Mouse (Mus musculus): ENCODE measurements around the gene Fam71e2. TPM values are rescaled to one million over a fixed set of nuclear protein-coding genes. Genes with fewer than 3 reads are reported as not detected.

The Fam71e2 gene
- not detected for total RNA-seq (2023)

GRCm38 (mm10) chr7:4771202-4771601 is at the start of gene Fam71e2:
Gene Fam71e2, minus strand, starts transcription at chr7:4771302.

DNA sequence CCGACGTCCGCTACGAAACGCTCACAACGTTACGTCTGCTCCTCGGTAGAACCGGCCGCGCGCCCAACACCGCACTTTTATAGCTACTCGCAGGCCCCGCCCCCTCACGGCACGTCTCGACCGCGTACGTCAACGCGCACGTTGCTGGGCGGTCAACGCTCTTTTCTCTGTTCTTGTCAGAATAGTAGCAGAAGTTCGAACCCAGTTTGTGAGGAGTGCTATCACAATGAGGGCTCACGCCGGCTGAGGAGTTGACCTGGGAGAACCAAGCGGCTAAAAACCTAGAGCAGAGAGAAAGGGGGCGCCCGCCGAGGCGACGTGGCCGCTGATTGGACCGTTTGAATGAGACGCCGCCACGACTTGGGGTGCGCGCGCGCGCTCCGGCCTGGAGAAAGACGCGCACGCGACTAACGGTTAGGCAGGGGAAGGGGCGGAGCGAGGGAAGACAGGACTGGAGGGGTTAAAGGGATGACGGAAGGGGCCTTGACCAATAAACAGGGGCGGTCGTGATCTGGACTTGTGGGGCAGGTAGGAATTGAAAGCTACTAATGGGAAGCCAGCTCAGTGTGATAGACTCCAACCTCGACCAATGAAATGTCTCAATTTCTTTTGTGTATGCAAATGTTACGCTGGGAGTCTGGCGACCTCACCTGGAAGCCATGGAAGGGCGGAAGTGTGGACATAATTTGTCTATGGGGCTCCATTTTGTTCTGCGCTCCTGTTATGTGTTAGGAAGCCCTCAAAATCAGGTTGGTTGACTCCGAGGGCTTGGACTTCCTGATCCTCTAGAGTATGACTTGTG is 41.4 kb upstream of the Fam71e2 start, which contains the start of gene Ube2s:
Gene Ube2s (minus strand): TSS at position 288 of the 802 bp plus-strand sequence.

GRCm38 (mm10) chr7:4792278-4793212 is 21.4 kb upstream of the Fam71e2 start, which contains the start of gene Rpl28:
Gene Rpl28, plus strand, starts transcription at chr7:4792874.

DNA sequence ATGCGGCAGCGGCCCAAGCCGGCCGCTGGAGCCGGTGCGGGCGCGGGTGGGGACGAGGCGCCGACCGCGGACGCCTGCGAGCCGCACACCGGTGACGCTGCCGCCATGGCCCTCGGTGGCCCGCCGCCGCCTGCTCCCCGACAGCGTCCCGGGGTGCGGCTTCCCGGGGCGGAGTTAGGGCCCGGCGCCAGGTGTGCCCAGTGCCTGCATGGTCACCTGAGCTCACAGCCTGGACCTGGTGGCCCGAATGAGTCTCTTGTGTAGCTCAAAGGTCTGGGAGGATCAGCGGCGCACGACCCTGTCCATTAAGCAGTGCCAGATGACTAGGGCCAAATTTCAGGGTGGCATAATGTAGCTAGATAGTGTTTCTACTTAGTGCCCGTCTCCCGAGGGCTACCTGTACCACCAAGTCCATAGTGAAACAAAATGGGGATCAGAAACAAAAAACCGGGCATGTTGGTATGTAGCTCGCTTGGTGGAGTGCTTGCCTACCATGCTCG is 18.4 kb upstream of the Fam71e2 start, which contains the start of gene Tmem238:
Gene Tmem238 (minus strand): TSS at position 221 of the 500 bp plus-strand sequence.

DNA sequence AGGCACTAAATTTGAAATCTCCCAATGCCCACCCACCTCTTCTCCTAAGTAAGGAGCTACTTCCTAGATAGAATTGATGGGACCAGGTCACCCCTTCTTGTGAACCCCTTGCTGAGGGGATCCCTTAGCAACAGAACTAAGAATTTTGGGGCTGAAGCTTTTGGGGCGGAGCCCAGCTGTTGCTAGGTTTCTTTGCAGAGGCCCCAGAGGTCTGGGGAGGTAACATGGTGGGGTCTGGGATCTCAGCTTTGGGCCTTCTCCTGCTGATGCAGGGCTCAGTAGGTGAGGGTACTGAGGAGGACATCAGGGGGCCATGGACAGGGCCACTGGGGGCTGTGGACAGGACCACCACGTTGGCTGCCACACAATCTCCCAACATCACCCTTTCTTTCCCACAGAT is 11.7 kb upstream of the Fam71e2 start, which contains the start of the genes Il11 and Tmem190:
Gene Il11 (minus strand): TSS at position 101 of the 400 bp plus-strand sequence.
Gene Tmem190 (plus strand): TSS at position 179 of the 400 bp plus-strand sequence.

DNA sequence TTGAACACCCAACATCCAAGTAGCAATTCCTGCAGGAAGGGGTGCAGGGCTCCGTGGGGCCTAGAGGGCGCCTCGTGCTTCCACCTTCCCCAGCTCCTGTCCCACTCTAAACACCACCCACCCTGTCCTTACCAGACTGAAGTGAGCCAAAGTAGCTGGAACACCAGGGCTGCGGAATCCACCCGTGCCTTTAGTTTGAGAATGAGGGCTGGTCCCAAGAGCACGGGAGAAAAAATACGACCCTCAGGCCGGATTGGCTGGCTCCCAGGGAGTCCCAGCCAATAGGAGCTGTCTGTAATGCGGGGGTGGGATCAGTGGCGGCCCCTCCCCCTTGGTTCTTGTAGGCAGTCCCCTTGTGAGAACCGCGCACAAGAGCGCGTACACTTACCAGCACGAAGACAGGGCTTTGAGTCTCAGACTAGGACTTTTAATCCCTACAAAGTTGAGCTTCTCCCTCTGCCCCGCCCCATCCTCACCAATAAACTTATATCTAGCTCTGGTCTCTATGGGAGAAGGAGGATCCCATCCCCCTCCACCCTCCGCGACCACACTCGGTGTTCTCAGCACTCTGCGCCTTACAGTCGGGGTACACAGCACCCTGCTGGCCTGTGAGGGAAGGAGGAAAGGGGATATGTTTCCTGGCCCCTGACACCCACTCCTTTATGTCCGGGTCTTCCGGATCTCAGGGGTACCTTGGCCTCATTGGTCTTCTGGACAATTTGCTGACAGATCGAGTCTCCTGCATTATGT is 18.1 kb downstream of the Fam71e2 start, which contains the start of gene Cox6b2:
Gene Cox6b2 (minus strand): TSS at position 274 of the 750 bp plus-strand sequence.

GRCm38 (mm10) chr7:4739544-4740275 is 31.4 kb downstream of the Fam71e2 start, which contains the start of gene Kmt5c:
Gene Kmt5c, plus strand, starts transcription at chr7:4740115.

DNA sequence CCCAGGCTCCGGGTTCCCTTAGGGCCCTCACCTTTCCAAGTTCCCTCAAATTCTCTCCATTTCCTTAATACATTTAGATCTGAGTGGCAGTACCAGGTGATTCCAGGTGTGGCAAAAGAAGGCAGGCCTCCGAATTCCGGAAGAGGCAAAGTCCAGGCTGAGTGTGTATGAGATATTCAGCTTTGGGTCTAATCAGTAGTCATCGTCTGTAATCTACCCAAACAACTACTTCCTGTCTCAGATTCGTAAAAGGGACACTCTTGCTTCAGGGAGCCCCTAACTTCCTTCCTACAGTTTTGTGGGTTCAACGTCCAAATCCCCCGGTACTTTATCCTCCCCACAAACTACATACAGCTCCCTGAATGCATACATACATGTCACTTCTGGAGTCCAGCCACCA is 45.9 kb downstream of the Fam71e2 start, which contains the start of gene Tmem150b:
Gene Tmem150b (minus strand): TSS at position 81 of the 400 bp plus-strand sequence.

Other genes with a start within 250 kb of the Fam71e2 start
- 1.0 TPM for gene Tnni3, start 247.1 kb downstream of the Fam71e2 start, total RNA-seq (2023)
- gene Dnaaf3, start 238.8 kb downstream of the Fam71e2 start, total RNA-seq (2023) = 0.26 TPM
- not detected for gene Syt5, start 223.8 kb downstream of the Fam71e2 start, total RNA-seq (2023)
- gene Ptprh, start 167.3 kb downstream of the Fam71e2 start, total RNA-seq (2023) = not detected
- 51.6 TPM for gene Tmem86b, start 139.9 kb downstream of the Fam71e2 start, total RNA-seq (2023)
- 282 TPM for gene Ppp6r1, start 112.3 kb downstream of the Fam71e2 start, total RNA-seq (2023)
- 71.8 TPM for gene Hspbp1, start 86.2 kb downstream of the Fam71e2 start, total RNA-seq (2023)
- gene Brsk1, start 80.7 kb downstream of the Fam71e2 start, total RNA-seq (2023) = not detected
- 0.76 TPM for gene Tmem150b, start 46.1 kb downstream of the Fam71e2 start, total RNA-seq (2023)
- gene Kmt5c, start 31.2 kb downstream of the Fam71e2 start, total RNA-seq (2023) = 61.4 TPM
- gene Cox6b2, start 18.2 kb downstream of the Fam71e2 start, total RNA-seq (2023) = 1.9 TPM
- gene Il11, start 11.6 kb upstream of the Fam71e2 start, total RNA-seq (2023) = not detected
- not detected for gene Tmem190, start 11.6 kb upstream of the Fam71e2 start, total RNA-seq (2023)
- 1.7 TPM for gene Tmem238, start 18.4 kb upstream of the Fam71e2 start, total RNA-seq (2023)
- gene Rpl28, start 21.6 kb upstream of the Fam71e2 start, total RNA-seq (2023) = 1,948 TPM
- gene Ube2s, start 41.3 kb upstream of the Fam71e2 start, total RNA-seq (2023) = 177 TPM
- 0.44 TPM for gene Shisa7, start 73.4 kb upstream of the Fam71e2 start, total RNA-seq (2023)
- 5.8 TPM for gene Isoc2b, start 99.0 kb upstream of the Fam71e2 start, total RNA-seq (2023)
- gene Isoc2a, start 105.9 kb upstream of the Fam71e2 start, total RNA-seq (2023) = 9.6 TPM
- gene Gm36210, start 135.2 kb upstream of the Fam71e2 start, total RNA-seq (2023) = not detected
- 42.6 TPM for gene Zfp628, start 143.9 kb upstream of the Fam71e2 start, total RNA-seq (2023)
- 12.2 TPM for gene Nat14, start 150.7 kb upstream of the Fam71e2 start, total RNA-seq (2023)
- gene Ssc5d, start 154.5 kb upstream of the Fam71e2 start, total RNA-seq (2023) = 0.38 TPM
- 0.23 TPM for gene Sbk2, start 193.1 kb upstream of the Fam71e2 start, total RNA-seq (2023)
- not detected for gene Sbk3, start 199.9 kb upstream of the Fam71e2 start, total RNA-seq (2023)
- 28.5 TPM for gene Zfp579, start 224.9 kb upstream of the Fam71e2 start, total RNA-seq (2023)
- gene Zfp524, start 243.1 kb upstream of the Fam71e2 start, total RNA-seq (2023) = 10.3 TPM
- gene Fiz1, start 243.4 kb upstream of the Fam71e2 start, total RNA-seq (2023) = 59.9 TPM
- not detected for gene Gm44973, start 244.2 kb upstream of the Fam71e2 start, total RNA-seq (2023)
- 59.4 TPM for gene Zfp865, start 249.1 kb upstream of the Fam71e2 start, total RNA-seq (2023)
- gene Ccdc106, start 249.3 kb upstream of the Fam71e2 start, total RNA-seq (2023) = 0.23 TPM